Mouse (Mus musculus) telencephalon, adult 2 months (tissue): ENCODE results near the gene Rapgef1.

Experiments
- DNase-seq: peaks from one replicate; pipeline ENCODE4 v3.0.0-alpha.2; 2011; ENCODE audit warnings: low read depth, low spot score

The Rapgef1 gene

DNA sequence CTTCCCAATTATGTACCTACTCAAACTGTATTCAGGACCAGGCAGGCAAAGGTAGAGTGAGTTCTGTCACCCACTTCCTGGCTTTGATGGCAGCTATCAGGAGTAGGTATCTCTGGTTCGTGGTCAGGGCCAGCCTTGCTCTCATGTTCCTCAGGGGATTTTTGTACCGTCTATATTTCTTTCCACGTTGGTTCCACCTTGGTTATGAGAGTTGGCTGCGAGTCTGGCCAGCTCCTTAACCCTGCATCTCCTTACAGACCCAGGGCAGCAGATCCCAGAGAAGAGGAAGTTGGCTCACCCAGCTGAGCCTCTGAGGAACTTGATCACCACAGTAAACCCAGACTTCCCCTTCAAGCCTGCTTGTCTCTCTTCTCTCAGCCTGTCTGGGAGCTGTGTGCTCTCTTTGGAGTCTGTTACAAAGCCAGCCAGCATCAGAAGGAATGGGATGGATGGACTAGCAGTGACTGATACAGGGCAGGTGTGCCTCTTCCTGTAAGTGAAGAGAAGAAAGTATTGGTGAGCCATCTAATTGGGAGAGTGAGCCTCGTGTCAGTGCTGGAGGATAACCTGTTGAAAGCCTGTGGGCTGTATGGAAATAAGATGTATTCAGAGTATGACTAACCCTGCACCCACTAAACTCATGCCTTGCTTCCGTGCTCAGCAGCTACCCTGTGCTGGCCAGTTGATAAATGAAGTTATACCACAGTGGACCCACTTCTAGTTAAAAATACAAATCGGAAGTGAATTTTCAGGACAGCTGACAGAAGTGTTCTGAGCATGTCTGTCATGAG, 53.4 kb downstream of the Rapgef1 start:
- no peak for DNase-seq

DNA sequence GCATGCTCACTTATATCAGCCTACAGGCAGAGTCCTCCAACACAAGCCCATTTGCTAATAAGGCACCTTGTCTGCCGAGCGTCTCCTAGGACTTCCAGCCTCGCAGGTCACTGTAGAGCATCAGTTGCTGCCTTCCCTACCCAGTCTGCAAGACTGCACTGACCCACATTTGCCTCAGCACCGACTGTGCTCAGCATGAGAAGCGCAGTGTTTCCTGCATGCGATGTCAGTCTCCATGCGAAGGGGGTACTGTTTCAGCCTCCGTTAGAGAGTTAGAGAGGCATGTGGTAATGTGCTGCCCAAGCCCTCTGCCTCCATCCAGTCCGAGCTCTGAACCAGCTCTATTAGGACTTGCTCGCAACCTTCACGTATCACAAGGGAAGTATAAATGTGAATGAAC, 54.6 kb downstream of the Rapgef1 start:
- DNase-seq = no peak

DNA sequence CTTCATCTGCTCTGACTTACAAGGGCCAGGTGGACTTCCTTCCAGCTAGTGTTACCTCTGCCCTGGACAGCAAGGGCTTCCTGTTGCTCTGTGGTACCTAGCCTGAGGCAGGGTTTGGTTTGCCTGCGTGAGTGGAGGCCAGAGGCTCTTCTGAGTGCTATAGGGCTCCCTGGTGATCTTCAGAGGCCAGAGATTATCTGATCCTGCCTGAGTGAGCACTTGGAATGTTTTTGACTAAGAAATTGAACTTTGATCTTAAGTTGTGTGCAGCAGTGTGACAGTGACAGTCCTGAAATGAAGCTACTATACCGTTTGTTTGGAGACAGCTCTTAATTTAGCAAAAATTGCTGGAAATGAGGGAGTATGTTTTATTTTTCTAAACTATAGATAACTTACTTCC, 55.0 kb downstream of the Rapgef1 start:
- DNase-seq = no peak

DNA sequence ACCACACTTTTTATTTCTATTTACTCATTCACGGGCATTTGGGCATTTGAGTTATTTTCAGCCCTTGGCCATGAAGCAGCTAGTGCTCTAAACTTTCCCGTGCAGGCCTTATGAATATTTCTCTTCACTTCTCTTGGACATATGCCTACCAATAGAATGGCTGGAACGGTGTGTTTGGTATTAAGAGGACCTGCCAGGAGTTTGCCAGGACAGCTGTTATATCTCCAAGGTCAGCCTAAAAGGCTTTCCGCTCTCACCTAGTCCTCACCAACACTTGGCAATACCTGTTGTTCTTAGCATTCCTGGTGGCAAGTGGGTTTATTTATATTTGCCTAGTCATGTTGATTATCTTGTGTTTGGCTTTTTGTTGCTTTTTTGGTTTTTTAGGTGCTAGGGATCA, 56.3 kb downstream of the Rapgef1 start:
- DNase-seq = no peak

DNA sequence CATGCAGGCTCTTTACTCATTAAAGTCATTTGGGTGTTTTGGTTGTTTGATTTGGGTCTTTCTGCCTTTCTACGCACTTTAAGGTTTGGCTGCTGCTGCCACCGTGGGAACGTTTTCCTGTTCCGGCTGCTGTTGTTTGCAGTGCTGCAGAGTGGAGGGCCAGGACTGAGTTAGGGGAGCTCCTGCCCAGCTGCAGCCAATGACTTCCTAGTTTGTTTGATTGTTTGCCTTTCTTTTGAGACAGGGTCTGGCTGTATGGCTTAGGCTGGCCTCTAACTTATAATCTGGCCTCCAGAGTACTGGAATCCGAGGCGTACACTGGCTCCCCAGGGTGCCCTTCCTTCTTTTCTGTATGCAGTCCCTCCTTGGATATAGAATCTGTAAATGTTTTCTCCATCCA, 57.0 kb downstream of the Rapgef1 start:
- no peak for DNase-seq

DNA sequence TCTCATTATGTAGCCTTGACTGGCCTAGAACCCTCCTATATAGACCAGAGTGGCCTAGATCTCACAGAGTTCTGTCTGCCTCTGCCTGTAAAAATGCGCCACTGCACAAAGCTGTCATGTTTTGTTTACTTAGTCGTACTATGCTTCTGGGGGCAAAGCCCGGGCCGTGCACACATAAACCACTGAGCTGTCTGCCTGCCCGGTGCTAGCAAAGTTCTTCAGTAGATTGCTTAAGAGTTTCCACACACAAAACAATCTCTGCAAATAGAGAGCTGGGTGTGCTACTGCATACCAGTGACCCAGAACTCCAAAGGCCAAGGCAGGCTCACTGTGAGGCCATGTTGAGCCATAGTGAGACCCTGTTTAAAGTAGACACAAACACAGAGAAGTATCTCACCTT, 58.3 kb downstream of the Rapgef1 start:
- no peak for DNase-seq

DNA sequence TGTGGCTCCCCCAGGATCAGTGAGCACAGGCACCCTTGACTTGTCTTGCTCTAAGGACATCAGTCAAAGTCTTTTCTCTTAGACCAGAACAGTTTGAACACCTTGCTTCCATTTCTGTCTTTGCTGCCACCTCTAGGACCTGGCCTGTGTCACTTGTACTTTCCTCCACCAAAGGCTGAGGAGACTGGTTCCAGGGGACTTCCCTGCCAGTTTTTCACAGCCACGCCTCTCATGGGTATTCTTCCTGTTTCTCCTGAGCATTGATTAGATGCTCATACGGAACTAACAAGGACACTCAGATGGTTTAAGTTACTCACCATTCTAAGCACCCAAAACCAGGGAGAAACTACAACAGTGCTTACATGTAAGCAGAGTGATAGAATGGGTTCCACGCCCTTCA, 59.0 kb downstream of the Rapgef1 start:
- no peak for DNase-seq

DNA sequence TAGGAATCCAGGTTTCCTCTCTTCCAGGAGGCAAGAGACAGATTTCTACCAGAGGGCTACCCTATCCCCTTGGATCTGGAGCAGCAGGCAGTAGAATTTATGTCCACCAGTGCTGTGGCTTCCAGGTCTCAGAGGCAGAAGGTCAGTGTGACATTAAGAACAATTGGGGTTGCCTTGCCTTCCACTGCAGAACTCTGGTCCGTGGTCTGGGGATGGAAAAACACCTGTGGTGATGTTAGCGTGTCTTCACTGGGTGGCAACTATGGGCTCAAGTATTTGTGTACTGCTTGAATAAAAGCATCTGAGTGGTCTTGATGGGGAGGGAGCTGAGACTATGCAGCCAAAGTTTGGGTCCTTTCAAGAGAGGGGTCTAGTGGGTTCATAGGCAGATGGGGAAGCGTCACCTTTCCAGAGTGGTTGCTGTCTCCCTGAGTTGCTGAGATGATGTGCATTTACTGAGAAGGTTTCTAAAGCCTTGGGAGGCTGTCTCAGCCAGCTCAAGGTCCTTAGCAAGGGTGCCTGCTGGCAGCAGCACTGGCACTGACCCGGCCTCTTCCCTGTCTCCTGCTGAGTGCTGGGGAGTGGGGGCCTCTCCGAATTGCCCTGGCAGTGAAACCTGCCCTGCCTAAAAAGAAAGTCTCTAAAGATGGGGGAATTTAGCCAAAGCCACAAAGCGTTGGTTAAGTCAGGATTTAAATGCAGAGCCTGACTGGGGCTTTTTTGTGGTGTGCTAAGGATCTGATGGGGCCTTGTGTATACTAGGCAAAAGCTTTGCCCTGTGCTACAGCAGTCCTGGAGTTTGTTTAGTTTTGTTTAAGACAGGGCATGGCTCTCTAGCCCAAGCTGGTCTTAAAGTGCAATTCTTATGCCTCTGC, 60.4 kb downstream of the Rapgef1 start:
- DNase-seq = no peak

DNA sequence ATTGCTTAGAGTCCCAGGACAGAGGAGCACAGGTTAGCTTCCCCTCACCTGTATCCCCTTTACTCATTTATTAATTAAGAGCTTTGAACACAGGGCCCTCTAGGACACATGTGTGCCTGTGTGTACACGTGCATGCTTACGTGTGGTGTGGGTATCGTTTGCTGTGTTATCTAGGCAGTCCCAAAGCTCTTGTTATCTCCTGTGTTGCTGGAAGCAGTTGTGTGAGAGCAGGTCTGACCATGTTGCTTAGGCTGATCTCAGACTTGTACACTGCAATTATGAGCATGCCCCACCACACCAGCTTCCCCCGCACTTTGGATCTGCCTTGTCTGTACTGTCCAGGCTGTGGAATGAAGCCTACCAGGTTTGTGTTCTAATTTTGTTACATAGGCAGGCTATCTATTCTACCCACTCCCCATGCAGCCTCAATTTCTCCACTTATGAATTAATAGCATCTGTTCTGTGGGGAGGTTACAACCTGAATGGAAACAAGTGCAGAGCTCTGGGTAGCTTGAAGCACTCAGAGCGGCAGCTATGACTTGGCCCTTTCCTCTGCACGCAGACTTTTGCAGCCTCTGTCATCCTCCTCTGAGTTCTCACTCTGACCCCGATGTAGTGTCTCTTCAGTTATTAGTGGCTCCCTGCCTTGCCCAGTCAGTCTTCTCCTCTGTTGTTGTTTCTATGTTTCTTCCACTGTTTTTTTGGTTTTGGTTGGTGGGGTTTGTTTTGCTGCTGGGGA, 63.9 kb downstream of the Rapgef1 start:
- no peak for DNase-seq

DNA sequence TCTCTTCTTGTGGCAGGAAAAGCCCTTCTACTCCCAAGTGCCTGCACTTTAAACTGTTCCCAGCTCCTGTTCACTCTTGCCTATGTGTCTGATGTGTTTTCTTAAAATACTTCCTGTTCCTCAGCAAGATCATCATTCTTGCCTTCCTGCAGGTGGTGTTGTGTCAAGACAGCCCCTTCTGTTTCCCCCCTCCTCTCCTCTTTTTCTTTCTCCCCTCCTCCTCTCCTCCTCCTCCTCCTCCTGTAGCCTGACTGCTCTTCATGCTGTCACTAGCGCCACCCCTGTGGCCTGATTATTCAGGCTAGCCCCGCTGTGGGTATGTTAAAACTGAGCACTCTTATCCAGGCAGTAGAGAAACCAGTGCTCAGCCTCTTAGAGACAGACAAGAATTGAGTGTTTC, 65.0 kb downstream of the Rapgef1 start:
- no peak for DNase-seq

DNA sequence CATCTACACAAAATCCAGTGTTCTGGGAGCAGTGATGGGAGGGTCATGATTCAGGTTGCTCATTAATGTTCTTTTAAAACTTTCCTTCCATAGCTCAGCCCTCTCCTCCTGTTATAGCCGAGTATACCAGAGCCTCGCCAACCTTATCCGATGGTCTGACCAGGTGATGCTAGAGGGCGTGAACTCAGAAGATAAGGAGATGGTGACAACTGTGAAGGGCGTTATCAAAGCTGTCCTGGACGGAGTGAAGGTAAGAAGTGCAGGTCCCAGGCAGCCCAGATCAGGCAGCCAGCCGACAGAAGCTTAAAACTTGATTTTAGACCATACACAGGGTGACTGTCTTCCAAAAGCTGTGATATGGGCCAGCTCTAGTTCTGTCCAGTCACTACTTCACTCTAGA, 69.5 kb downstream of the Rapgef1 start:
- DNase-seq = no peak

DNA sequence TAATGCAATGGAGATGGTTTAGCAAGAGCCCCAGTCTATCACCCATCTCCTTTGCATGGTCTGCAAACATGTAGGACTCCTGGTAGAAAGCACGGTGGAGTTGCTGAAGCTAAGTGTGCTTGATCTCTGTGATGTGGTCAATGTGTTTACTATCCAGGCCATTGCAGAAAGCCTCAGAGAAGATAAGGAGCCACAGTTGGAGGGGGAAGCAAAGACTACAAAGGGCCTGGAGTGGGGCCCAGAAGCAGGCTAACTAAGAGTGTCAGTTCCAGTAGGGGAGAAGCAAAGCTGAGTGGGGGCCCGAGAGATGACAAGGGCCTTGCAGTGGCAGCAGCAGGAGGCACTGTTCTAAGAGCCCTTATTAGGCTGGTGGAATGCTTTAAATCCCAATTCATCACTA, 70.0 kb downstream of the Rapgef1 start:
- DNase-seq = no peak

DNA sequence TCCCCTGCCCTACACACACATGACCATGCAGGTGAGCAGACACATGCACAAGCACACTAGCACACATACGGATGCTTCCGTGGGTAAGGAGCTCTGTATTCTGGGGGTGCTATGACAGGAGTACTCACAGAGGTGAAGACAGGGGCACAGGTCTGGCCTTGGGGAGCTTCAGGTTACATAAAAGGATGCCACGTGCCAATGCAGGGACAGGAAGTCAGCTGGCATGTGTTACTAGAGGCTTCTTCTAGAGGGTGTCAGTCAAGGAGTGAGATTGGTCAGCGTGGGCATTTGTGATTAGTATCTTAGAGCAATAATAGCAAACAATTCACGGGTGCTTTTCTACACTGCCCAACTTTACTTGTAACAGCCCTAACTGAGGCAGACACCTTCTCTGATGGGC, 71.5 kb downstream of the Rapgef1 start:
- no peak for DNase-seq

DNA sequence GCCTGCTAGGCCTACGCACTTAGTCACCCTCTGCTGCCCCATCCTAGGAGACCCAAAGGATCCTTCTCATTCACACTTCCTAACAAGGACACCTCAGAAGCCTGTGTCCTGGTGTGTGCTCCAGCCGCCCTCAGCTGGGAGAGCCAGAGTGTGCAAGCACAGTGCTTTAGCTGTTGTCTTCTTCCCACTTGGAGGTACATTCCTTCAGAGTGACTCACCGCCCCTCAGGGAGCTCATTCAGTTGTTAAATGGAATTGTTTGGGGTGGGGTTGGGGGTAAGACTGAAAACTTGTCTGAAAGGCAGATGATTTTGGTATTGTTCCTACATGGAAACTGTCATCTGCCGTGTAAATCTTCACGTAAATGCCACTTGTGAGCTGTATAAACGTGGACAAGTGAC, 72.0 kb downstream of the Rapgef1 start:
- no peak for DNase-seq

DNA sequence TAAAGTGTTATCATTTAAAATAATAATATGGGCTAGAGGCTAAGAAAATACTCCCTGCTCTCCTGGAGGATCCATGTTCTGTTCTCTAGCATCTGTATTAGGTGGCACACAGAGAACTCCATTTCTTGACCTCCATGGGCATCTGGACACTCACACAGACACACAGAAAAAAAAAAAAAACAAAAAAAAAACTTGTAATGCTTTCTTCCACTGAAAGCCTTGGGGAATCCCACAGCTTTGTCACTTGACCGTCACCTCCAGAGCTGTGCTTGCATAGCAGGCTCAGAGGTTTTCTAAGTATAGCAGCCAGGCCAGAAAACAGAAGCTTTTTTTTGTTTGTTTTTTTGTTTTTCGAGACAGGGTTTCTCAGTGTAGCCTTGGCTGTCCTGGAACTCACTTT, 72.7 kb downstream of the Rapgef1 start:
- DNase-seq = no peak

DNA sequence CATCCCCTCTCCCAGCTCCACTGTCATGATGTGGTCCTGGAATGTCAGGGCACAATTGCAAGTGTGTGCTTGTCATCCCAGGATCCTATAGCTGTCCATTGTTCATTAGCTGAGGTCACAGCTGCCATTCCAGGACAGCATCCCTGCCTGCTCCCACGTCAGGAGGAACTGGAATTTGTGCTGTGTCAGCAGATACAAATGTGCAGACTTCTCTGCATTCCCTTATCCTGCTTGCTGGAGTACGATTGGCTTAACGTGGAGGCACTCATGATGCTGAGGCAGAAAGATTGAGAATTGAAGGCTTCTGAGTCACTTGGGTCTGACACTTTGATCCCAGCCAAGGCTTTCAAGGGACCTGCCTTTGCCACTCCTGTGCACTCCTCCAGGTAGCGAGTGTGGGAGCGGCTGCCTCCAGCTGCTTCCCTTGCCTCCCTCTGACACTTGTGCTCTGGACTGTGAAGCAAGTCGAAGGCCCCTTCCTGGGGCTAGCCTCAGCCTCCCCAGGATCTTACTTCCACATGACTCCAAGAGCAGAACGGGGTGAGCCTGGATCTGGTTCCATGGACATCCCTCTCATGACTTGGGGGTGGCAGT, 76.8 kb downstream of the Rapgef1 start:
- DNase-seq = no peak

DNA sequence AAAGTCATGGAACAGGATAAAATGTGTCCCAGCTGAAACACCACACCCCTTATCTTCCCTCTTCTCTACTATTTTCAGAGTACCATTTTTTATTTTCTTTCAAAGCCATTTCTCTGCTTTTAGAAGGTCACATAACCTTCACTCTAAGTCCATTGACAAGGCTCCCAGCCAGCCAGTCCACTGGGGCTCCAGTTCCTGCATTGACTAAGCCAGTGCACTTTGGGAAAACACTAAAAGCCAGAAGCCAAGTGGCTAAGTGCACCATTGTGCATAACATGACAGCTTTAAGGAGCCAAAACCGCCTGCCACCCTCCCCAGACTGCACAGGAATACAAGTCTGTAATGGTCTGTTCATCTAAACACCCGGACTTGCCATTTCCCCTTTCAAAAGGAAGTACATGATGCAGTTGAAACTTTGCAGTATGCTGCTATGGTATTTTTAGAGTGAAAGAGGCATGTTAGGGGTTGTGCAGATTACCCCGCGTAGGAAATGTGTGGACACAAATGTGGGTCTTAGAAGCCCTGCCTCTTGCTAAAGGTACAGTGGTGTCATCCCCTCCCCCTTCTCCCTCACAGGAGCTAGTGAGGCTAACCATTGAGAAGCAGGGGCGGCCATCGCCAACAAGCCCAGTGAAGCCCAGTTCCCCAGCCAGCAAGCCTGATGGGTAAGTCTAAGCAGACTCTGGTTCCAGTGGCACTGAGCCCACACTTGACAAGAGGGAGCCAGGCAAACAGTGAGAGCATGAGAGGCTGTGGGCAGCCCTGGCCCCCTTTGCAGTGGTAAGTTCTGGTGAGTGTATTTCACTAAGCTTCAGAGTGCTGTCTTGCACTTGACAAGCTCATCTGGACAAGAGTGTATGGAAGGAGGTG, 79.1 kb downstream of the Rapgef1 start:
- no peak for DNase-seq

DNA sequence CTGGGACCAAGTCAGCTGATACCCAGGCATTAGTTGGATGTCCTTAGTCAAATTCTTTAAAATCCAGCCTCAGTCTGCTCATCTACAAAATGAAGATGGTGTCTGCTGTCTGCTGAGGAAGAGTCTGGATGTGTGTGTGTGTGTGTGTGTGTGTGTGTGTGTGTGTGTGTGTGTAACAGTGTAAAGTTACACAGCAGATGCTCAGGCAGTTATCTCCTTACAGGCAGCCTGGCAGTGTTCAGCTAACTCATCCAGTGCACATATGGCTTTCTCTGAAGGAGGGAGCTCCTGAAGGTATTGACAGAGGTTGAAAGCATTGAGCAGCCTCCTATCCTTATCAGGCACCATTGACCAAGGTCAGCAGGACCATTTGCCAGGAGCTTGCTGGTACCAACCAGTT, 81.4 kb downstream of the Rapgef1 start:
- DNase-seq = no peak

DNA sequence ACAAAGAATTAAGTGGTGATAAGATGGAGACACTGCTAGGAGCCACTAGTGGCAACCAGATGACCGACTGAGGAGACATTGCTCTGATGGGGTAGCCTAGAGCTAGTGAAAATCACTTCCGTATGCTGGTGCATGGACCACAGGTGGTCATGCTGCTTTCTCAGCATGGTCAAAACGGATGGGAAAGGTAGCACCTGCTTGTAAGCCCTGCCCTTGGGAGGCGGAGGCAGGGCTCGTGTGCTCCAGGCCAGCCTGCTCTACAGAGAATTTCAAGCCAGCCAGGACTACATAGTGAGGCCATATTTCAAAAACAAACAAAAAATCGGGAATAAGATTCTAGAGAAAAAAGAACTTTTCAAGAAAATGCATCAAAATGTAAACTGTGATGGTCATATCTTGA, 81.9 kb downstream of the Rapgef1 start:
- no peak for DNase-seq

DNA sequence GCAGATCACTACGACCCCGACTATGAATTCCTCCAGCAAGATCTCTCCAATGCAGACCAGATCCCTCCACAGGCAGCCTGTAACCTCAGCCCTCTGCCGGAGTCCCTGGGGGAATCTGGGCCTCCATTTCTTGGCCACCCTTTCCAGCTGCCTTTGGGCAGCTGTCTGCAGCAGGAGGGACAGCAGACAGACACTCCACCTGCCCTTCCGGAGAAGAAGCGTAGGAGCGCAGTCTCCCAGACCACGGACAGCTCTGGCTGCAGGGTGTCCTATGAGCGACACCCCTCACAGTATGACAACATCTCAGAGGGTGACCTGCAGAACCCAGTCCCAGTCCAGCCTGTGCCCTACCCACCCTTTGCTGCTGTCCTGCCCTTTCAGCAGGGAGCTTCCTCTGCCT, 82.7 kb downstream of the Rapgef1 start:
- no peak for DNase-seq
